Mouse (Mus musculus): ENCODE data around the gene Stat6.

GRCm38 (mm10) chr10:127623439-127624216 is 19.2 kb upstream of the Stat6 start:
- TF ChIP-seq CTCF (IDR thresholded peaks at IDR 0.05; ENCODE audit: insufficient read depth, low read length) (no peak), POLR2A (IDR thresholded peaks at IDR 0.05; ENCODE audit: borderline replicate concordance, extremely low read depth, low read depth, low read length) (no peak)

Measured in lung, adult 2 months (tissue).